Mouse (Mus musculus) kidney, embryonic 15.5 days (tissue): ENCODE data around the gene Cfap97d2. TPM values are rescaled to one million over a fixed set of nuclear protein-coding genes. Genes with fewer than 3 reads are reported as not detected.

Experiments
- ATAC-seq: fragments of 200-750 bp; cut with Nextera tagmentation; replicated peaks from 2 replicates; pipeline ENCODE4 v1.8.0; 2017; ENCODE audit warnings: moderate TSS enrichment; ENCODE audit not compliant: low FRiP score
- H3K27ac ChIP-seq: fragments of 300-500 bp; sonication (generic); 2 replicates; pipeline ENCODE4 v1.5.1; 2015; ENCODE audit warnings: mild to moderate bottlenecking, inconsistent platforms
- H3K27me3 ChIP-seq: fragments of 300-500 bp; sonication (generic); 2 replicates; pipeline ENCODE4 v1.6.1; 2015; ENCODE audit warnings: inconsistent platforms
- H3K36me3 ChIP-seq: fragments of 300-500 bp; sonication (generic); 2 replicates; pipeline ENCODE4 v1.6.1; 2015; ENCODE audit warnings: inconsistent platforms
- H3K4me1 ChIP-seq: fragments of 300-500 bp; sonication (generic); 2 replicates; pipeline ENCODE4 v1.6.1; 2015; ENCODE audit warnings: inconsistent platforms
- H3K4me2 ChIP-seq: fragments of 300-500 bp; sonication (generic); 2 replicates; pipeline ENCODE4 v1.6.1; 2015; ENCODE audit warnings: moderate library complexity, mild to moderate bottlenecking, inconsistent platforms
- H3K4me3 ChIP-seq: fragments of 300-500 bp; sonication (generic); replicated peaks from 2 replicates; pipeline ENCODE4 v1.5.1; 2015; ENCODE audit warnings: mild to moderate bottlenecking, inconsistent platforms
- H3K9ac ChIP-seq: fragments of 300-500 bp; sonication (generic); 2 replicates; pipeline ENCODE4 v1.6.1; 2015; ENCODE audit warnings: mild to moderate bottlenecking, inconsistent platforms
- H3K9me3 ChIP-seq: fragments of 300-500 bp; sonication (generic); replicated peaks from 2 replicates; pipeline ENCODE4 v1.6.1; 2016; ENCODE audit warnings: inconsistent platforms
- WGBS: fragments of 180-500 bp; shearing (Covaris S2); methylation state at CpG from one replicate; pipeline ENCODE4 v1.1.7; 2015; ENCODE audit warnings: mixed read lengths; 5-methylcytosine and 5-hydroxymethylcytosine counted together
- polyA plus RNA-seq: library from polyadenylated mRNA; unstranded; fragments of >200 nt; fragmentation: Nextera tagmentation; extraction: Ambion mirVana; gene quantifications from 2 replicates; pipeline ENCODE4 v1.2.1, GENCODE M21; 2015

Cfap97d2 gene
- polyA plus RNA-seq, 1 experiment from 2014 or later = not detected

- Histone ChIP-seq H3K4me1 (peaks cover 42% of the 10 kb centered on the region), H3K27ac (0 out of 2 replicates have a peak overlapping the region, but pooled peaks have one; percentile 38), H3K27me3 (peaks cover 16% of the 10 kb centered on the region; the same call in 1 of the 2 replicates), H3K36me3 (no peaks in the 10 kb centered on the region), H3K4me3 (peak overlapping the region; percentile 81), H3K9me3 (no peaks in the 10 kb centered on the region), H3K4me2 (peak overlapping the region; percentile 97), H3K9ac (no peak overlapping the region)
- no peak for ATAC-seq
- WGBS = 63% methylated on average over 4 of the region's 4 CpGs
These were observed 30.6 kb upstream of the Cfap97d2 start for GRCm38 (mm10) chr8:13675121-13675520.

- Histone ChIP-seq H3K9ac (peak overlapping the region; percentile 70; the same call in 1 of the 2 replicates), H3K9me3 (no peaks in the 10 kb centered on the region), H3K4me3 (peak overlapping the region; percentile 81), H3K27ac (peak overlapping the region; percentile 86; the same call in 1 of the 2 replicates), H3K27me3 (peaks cover 16% of the 10 kb centered on the region; the same call in 1 of the 2 replicates), H3K4me1 (peaks cover 39% of the 10 kb centered on the region), H3K36me3 (no peaks in the 10 kb centered on the region), H3K4me2 (peak overlapping the region; percentile 97)
- WGBS = 42% methylated on average over 8 of the region's 8 CpGs
- no peak for ATAC-seq
These were observed 30.2 kb upstream of the Cfap97d2 start for GRCm38 (mm10) chr8:13675524-13675923.

- peak overlapping the region; percentile 81 for H3K4me3 ChIP-seq
- ATAC-seq = no peak
- H3K36me3 ChIP-seq = no peaks in the 10 kb centered on the region
- H3K9ac ChIP-seq = peak overlapping the region; percentile 70; the same call in 1 of the 2 replicates
- no peaks in the 10 kb centered on the region for H3K9me3 ChIP-seq
- peak overlapping the region; percentile 97 for H3K4me2 ChIP-seq
- peaks cover 37% of the 10 kb centered on the region for H3K4me1 ChIP-seq
- peak overlapping the region; percentile 86 for H3K27ac ChIP-seq
- H3K27me3 ChIP-seq = peaks cover 20% of the 10 kb centered on the region; the same call in 1 of the 2 replicates
- WGBS = under 1% methylated on average over 12 of the region's 12 CpGs
These were observed 29.4 kb upstream of the Cfap97d2 start for GRCm38 (mm10) chr8:13676302-13676700.

DNA sequence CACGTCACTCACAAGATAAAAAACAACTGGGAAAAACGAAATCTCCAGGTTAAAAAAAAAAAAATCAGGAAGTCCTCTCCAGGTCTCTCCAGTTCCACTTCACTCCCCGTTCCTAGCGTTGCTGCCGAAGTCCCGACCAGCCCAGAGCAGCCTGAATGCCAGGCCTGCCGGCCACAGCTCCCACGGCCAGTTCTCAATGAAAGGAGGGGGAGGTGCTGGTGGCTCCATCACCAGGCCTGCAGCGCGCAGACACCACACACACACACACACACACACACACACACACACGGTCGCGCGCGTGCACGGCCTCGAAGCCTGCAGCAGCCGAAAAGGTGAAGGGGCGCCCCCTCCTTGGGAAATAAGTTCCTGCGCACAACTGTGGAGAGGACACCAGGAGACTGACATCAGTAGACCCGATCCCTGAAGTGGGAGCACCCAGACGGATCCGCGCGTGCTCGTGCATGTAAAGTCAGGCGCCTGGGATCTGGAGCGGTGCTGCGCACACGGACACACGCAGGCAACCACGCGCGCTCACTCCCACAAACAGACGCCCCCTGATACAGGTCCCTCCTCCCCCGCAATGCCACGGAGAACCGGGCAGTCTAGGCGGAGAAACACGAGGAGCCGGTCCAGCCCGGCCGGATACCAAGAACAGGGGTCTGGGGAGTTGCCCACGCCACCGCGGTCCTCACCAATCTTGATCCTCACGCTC, 28.8 kb upstream of the Cfap97d2 start:
- peaks cover 35% of the 10 kb centered on the region for H3K4me1 ChIP-seq
- H3K27ac ChIP-seq = peak overlapping the region; percentile 86
- H3K36me3 ChIP-seq = no peaks in the 10 kb centered on the region
- peak; percentile 57 for ATAC-seq
- WGBS = under 1% methylated on average over 47 of the region's 47 CpGs
- peak overlapping the region; percentile 97 for H3K4me2 ChIP-seq
- peak overlapping the region; percentile 70 for H3K9ac ChIP-seq
- no peaks in the 10 kb centered on the region for H3K9me3 ChIP-seq
- peaks cover 20% of the 10 kb centered on the region; the same call in 1 of the 2 replicates for H3K27me3 ChIP-seq
- peak overlapping the region; percentile 81 for H3K4me3 ChIP-seq

DNA sequence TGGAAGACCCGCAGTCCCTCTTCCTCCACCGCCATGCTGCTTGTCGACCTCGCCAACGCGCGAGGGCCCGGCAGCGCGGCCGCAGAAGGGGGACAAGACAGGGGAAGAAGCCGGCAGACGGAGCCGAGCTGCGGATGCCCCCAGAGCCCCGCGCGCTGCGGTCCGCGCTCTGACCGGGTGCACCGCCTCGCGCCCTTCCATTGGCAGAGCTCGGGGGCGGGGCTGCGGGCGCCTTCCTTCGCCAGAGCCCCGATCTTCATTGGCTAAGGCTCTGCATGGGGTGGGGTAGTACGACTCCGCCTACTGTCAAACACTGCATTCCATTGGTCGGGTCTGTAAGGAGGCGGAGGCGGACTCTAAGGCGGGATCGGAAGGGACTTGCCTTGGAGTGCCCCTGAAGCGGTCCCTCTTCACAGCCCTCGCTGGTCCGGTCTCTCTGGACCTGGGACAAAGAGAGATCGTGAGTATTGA, 28.2 kb upstream of the Cfap97d2 start, which contains the start of gene Rasa3:
Gene Rasa3, minus strand, starts transcription at position 191 of the 471 bp plus-strand sequence.
- Histone ChIP-seq H3K4me3 (peak within 1 kb of the TSS; percentile 81), H3K9me3 (no peaks in the 10 kb centered on the region), H3K9ac (peak within 1 kb of the TSS; percentile 70), H3K4me1 (peaks cover 35% of the 10 kb centered on the region), H3K36me3 (no peaks in the 10 kb centered on the region), H3K27ac (peak within 1 kb of the TSS; percentile 86), H3K27me3 (peaks cover 20% of the 10 kb centered on the region; the same call in 1 of the 2 replicates), H3K4me2 (peak within 1 kb of the TSS; percentile 97)
- WGBS = under 1% methylated on average over 36 of the region's 42 CpGs
- peak; percentile 98 for ATAC-seq

DNA sequence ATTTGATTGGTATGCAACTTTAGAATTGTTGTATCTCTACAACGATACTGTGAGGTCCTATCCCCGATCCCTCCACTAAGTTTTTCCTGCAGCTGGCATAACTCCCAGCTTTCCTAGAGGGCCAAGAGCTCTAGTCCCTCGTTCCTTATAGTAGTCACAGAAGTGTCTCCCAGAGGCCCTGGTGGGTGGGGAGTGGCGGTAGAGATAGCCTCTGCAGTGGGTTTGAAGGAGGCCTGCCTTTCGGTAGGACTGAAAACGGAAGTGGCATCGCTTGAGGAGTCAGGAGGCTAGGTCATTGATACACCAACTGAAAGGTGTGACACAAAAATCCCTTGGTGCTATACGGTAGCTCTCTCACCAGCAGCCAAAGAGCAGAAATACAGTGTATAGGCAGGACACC, 27.5 kb upstream of the Cfap97d2 start:
- no peak for ATAC-seq
- WGBS = 41% methylated on average over 8 of the region's 8 CpGs

DNA sequence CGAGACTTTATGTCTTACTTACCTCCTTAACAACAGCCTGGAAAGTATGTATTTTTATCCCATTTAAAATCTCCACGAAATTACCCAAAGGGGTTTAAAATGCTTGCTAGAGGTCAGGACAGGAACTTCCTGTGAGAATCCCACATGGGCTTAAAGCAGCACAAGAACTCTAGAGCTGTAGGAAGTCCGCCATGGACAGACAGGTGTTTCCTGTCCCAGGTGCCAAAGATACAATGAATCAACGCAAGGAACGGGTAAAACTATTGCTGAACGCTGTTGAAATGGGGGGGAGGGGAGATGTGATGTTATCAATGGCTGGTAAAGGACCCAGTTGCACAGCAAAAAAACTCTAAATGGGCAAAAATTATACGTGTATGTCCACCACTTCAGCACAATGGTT, 21.6 kb upstream of the Cfap97d2 start:
- Histone ChIP-seq H3K9ac (no peak overlapping the region), H3K4me1 (peaks cover 19% of the 10 kb centered on the region), H3K4me3 (no peak overlapping the region), H3K36me3 (no peaks in the 10 kb centered on the region), H3K4me2 (no peak overlapping the region), H3K27ac (no peak overlapping the region), H3K9me3 (no peaks in the 10 kb centered on the region), H3K27me3 (peaks cover 9% of the 10 kb centered on the region; the same call in 1 of the 2 replicates)
- ATAC-seq = no peak
- 28% methylated on average over 7 of the region's 7 CpGs for WGBS

More for the DNA sequence above, 27.5 kb upstream of the Cfap97d2 start:
- Histone ChIP-seq H3K9ac (0 out of 2 replicates have a peak overlapping the region, but pooled peaks have one; percentile 24), H3K27me3 (peaks cover 20% of the 10 kb centered on the region; the same call in 1 of the 2 replicates), H3K4me2 (peak overlapping the region; percentile 97), H3K4me3 (peak overlapping the region; percentile 81), H3K27ac (no peak overlapping the region), H3K36me3 (no peaks in the 10 kb centered on the region), H3K9me3 (no peaks in the 10 kb centered on the region), H3K4me1 (peaks cover 32% of the 10 kb centered on the region)

- H3K36me3 ChIP-seq = no peaks in the 10 kb centered on the region
- H3K9me3 ChIP-seq = no peaks in the 10 kb centered on the region
- ATAC-seq = no peak
- 0 out of 2 replicates have a peak, but pooled peaks cover 1% of the 10 kb centered on the region for H3K27me3 ChIP-seq
- H3K27ac ChIP-seq = no peak overlapping the region
- H3K4me1 ChIP-seq = peaks cover 19% of the 10 kb centered on the region
- H3K9ac ChIP-seq = no peak overlapping the region
- H3K4me3 ChIP-seq = no peak overlapping the region
- 88% methylated on average over 16 of the region's 16 CpGs for WGBS
- no peak overlapping the region for H3K4me2 ChIP-seq
These were observed 19.9 kb upstream of the Cfap97d2 start for GRCm38 (mm10) chr8:13685674-13686314.

DNA sequence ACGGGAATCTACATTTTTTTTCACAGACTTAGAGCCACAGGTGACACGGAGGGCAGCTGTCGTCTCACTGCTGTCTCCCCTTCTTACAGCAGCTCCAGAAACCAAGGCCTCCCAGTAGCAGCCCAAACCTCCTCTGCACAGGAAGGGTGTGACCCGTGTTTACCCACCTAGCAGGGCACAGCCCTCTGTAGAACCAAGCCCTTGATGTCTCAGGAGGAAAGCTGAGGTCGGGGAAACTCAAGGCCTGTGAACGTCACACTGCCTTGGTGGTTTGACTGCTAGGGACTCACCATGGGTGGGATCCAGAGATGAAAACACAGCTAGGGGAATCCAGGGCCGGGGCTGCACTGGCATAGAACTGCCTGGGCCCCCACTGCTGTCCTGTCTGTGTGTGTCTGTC, 19.3 kb upstream of the Cfap97d2 start:
- no peak overlapping the region for H3K27ac ChIP-seq
- 67% methylated on average over 7 of the region's 7 CpGs for WGBS
- peaks cover 19% of the 10 kb centered on the region for H3K4me1 ChIP-seq
- 0 out of 2 replicates have a peak, but pooled peaks cover under 1% of the 10 kb centered on the region for H3K27me3 ChIP-seq
- H3K4me3 ChIP-seq = no peak overlapping the region
- no peaks in the 10 kb centered on the region for H3K9me3 ChIP-seq
- H3K9ac ChIP-seq = no peak overlapping the region
- no peak for ATAC-seq
- no peaks in the 10 kb centered on the region for H3K36me3 ChIP-seq
- no peak overlapping the region for H3K4me2 ChIP-seq

GRCm38 (mm10) chr8:13687101-13687717, 18.5 kb upstream of the Cfap97d2 start:
- 0 out of 2 replicates have a peak, but pooled peaks cover 4% of the 10 kb centered on the region for H3K27me3 ChIP-seq
- no peak overlapping the region for H3K9ac ChIP-seq
- no peak for ATAC-seq
- H3K4me1 ChIP-seq = peaks cover 19% of the 10 kb centered on the region
- H3K36me3 ChIP-seq = no peaks in the 10 kb centered on the region
- H3K27ac ChIP-seq = no peak overlapping the region
- WGBS = 90% methylated on average over 8 of the region's 8 CpGs
- H3K4me3 ChIP-seq = no peak overlapping the region
- no peaks in the 10 kb centered on the region for H3K9me3 ChIP-seq
- H3K4me2 ChIP-seq = no peak overlapping the region

GRCm38 (mm10) chr8:13687941-13688340, 17.7 kb upstream of the Cfap97d2 start:
- H3K4me2 ChIP-seq = no peak overlapping the region
- H3K27ac ChIP-seq = no peak overlapping the region
- no peak for ATAC-seq
- H3K4me3 ChIP-seq = no peak overlapping the region
- no peaks in the 10 kb centered on the region for H3K36me3 ChIP-seq
- H3K27me3 ChIP-seq = 0 out of 2 replicates have a peak, but pooled peaks cover 4% of the 10 kb centered on the region
- WGBS = 86% methylated on average over 4 of the region's 4 CpGs
- H3K4me1 ChIP-seq = peaks cover 22% of the 10 kb centered on the region
- H3K9ac ChIP-seq = no peak overlapping the region
- no peaks in the 10 kb centered on the region for H3K9me3 ChIP-seq
